Mouse (Mus musculus) ES-E14 (cell line): ENCODE data around the gene Sat2. TPM values are rescaled to one million over a fixed set of nuclear protein-coding genes. Genes with fewer than 3 reads are reported as not detected.

Source experiments
- DNase-seq: peaks from one replicate; pipeline ENCODE4 v3.0.0-alpha.2; 2013; ENCODE audit warnings: low read depth, low spot score
- H3K27ac ChIP-seq: 2 replicates; pipeline ENCODE4 v1.5.1; 2012; ENCODE audit warnings: low read depth, mild to moderate bottlenecking, low read length, moderate library complexity, mixed read lengths; ENCODE audit not compliant: poor library complexity, insufficient read depth, severe bottlenecking
- H3K36me3 ChIP-seq: 2 replicates; pipeline ENCODE4 v1.6.1; 2012; ENCODE audit warnings: mild to moderate bottlenecking, low read length, moderate library complexity, mixed read lengths; ENCODE audit not compliant: control insufficient read depth, poor library complexity, insufficient read depth, severe bottlenecking
- H3K4me1 ChIP-seq, 2 experiments: fragments of 150-350 bp in 1 of 2; sonication (generic) in 1 of 2; 2 replicates each; pipeline ENCODE4 v1.6.1; 2012; ENCODE audit warnings: low read length in 2 of 2, mild to moderate bottlenecking in 1 of 2, mixed read lengths in 1 of 2; ENCODE audit not compliant: control insufficient read depth in 2 of 2, insufficient read depth in 2 of 2, poor library complexity in 1 of 2
- H3K4me3 ChIP-seq, 2 experiments: fragments of 150-350 bp in 1 of 2; sonication (generic) in 1 of 2; 2 replicates each; pipeline ENCODE4 v1.5.1; 2012; ENCODE audit warnings: low read length in 2 of 2, low read depth in 1 of 2, mild to moderate bottlenecking in 1 of 2, mixed read lengths in 1 of 2; ENCODE audit not compliant: insufficient read depth in 1 of 2, poor library complexity in 1 of 2, severe bottlenecking in 1 of 2
- H3K9ac ChIP-seq: 2 replicates; pipeline ENCODE4 v1.6.1; 2012; ENCODE audit warnings: low read depth, mild to moderate bottlenecking, low read length, mixed read lengths; ENCODE audit not compliant: poor library complexity, insufficient read depth, severe bottlenecking
- H3K9me3 ChIP-seq: fragments of 150-350 bp; sonication (generic); 2 replicates; pipeline ENCODE4 v1.6.1; 2012; ENCODE audit warnings: low read depth, mild to moderate bottlenecking, low read length; ENCODE audit not compliant: control insufficient read depth, insufficient read depth
- CHD2 ChIP-seq: IDR thresholded peaks from 2 replicates; pipeline ENCODE4 v1.6.1; 2014; ENCODE audit warnings: mild to moderate bottlenecking, low read depth, low read length, inconsistent platforms
- HCFC1 ChIP-seq: IDR thresholded peaks from 2 replicates; pipeline ENCODE4 v1.6.1; 2012; ENCODE audit warnings: low read length, inconsistent platforms, borderline replicate concordance; ENCODE audit not compliant: insufficient read depth
- MAFK ChIP-seq: IDR thresholded peaks from 2 replicates; pipeline ENCODE4 v1.6.1; 2014; ENCODE audit warnings: mild to moderate bottlenecking, low read depth, low read length, inconsistent platforms; ENCODE audit not compliant: insufficient read depth
- ZC3H11A ChIP-seq: IDR thresholded peaks from 2 replicates; pipeline ENCODE4 v1.6.1; 2012; ENCODE audit warnings: low read depth, mild to moderate bottlenecking, inconsistent platforms, low read length, borderline replicate concordance
- ZNF384 ChIP-seq: IDR thresholded peaks from 2 replicates; pipeline ENCODE4 v1.6.1; 2012; ENCODE audit warnings: low read depth, low read length, inconsistent platforms
- in situ Hi-C, 2 experiments: fragments of 600-800 bp; cut with MboI; formaldehyde crosslinking; loops; one replicate each; pipeline ENCODE4 v1.15.1; 2025; ENCODE audit warnings: low sequenced_read_pairs in 2 of 2, inconsistent platforms in 1 of 2; ENCODE audit not compliant: unreplicated experiment in 2 of 2
- total RNA-seq: library from RNA; depleted of rRNA; stranded (reverse); fragments of 300-350 nt; gene quantifications from 2 replicates; pipeline ENCODE4 v1.2.3, GENCODE M21; 2012

Sat2 gene
- total RNA-seq, 1 experiment: 3.6 TPM

DNA sequence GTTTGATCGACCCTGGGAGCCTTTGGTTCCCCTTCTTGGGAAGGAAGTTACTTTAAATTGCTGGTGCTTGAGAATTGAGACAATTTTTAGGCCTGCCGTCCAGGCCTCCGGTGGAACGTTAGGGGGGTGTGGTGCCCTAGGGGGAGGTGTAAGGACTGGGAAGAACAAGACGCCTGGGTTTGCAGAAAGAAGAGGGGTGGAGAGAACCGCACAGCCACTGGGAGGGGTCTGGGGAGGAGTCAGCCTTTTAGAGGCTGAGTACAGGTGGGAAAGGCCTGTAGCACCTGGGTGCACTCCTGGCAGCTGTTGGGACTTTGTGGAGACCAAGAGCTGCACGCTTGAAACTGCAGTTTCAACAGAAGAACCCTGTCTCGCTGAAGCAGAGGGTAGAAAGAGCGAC, 32.9 kb downstream of the Sat2 start:
- peak overlapping the region; percentile 71 to 76 for H3K4me3 ChIP-seq
- in situ Hi-C loops: loop anchor here in 1 of 2 experiments (10.0 kb wide), 1 partner anchor 60 kb away; no protein-coding TSS in a partner anchor

DNA sequence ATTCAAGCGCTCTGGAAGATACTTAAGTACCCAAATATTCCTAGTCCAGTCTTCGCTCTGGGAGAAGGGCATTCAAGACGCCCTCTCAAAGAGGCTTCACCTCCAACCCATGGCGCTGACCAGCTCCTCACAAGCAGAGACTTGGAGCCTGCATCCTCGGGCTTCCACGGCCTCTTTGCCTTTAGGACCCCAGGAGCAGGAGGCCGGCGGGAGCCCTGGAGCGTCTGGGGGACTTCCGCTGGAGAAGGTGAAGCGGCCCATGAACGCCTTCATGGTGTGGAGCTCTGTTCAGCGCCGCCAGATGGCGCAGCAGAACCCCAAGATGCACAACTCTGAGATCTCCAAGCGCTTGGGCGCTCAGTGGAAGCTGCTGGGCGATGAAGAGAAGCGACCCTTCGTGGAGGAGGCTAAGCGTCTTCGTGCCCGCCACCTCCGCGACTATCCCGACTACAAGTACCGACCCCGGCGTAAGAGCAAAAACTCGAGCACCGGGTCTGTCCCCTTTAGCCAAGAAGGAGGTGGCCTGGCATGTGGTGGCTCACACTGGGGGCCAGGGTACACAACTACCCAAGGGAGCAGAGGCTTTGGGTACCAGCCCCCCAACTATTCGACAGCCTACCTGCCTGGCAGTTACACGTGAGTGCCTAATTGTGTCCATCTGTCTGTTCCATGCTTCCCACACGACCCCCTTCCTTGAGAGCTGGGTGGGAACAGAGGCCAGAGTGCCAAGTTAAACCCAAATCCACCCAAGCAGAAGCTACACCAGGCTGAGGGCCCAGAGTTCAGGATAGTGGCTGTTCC, 33.6 kb downstream of the Sat2 start, which contains the start of gene Sox15:
TSS of gene Sox15 (plus strand) at position 51 of the 801 bp plus-strand sequence.
- no peaks in the 10 kb centered on the region for H3K9me3 ChIP-seq

More for the DNA sequence above, 32.9 kb downstream of the Sat2 start:
- peak overlapping the region; percentile 88 for H3K27ac ChIP-seq
- peaks cover 3 to 17% of the 10 kb centered on the region in 2 experiments; a peak in 3 of 4 replicates for H3K4me1 ChIP-seq
- DNase-seq: peak; percentile 71
- H3K9me3 ChIP-seq: no peaks in the 10 kb centered on the region
- peak overlapping the region; percentile 78 for H3K9ac ChIP-seq
- peaks cover 55% of the 10 kb centered on the region for H3K36me3 ChIP-seq
- TF ChIP-seq MAFK (no peak), CHD2 (no peak), ZC3H11A (no peak), ZNF384 (no peak), HCFC1 (no peak)

DNA sequence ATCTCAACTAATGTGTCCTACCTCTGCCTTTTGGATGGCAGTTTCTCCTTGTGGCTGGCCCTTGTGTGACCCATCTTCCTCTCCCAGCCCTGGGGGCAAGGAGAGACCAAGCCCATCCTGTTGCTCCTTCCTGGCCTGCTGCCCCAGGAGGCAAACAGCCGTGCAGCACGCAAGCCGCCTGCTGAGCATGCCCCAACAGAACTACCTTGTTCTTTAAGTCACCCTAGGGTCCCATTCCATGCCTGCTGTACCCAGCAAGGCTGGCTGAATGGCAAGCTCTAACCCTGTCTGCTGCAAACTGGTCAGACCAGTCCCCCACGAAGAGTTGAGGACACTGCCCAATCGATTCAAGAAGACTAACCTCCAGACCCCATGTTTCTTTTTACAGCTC, 34.2 kb downstream of the Sat2 start:
- in situ Hi-C loops: loop anchor here in 1 of 2 experiments (10.0 kb wide), 1 partner anchor 59 kb away; no protein-coding TSS in a partner anchor
- H3K4me1 ChIP-seq: peaks cover 3 to 14% of the 10 kb centered on the region in 2 experiments; a peak in 3 of 4 replicates
- no peak for TF ChIP-seq ZC3H11A
- TF ChIP-seq CHD2: no peak
- TF ChIP-seq ZNF384: no peak
- no peak for TF ChIP-seq MAFK
- no peak for TF ChIP-seq HCFC1
- no peak for DNase-seq
- peak overlapping the region; percentile 71 to 76 for H3K4me3 ChIP-seq
- peak overlapping the region; percentile 81 for H3K9ac ChIP-seq
- H3K27ac ChIP-seq: peak overlapping the region; percentile 88; the same call in 1 of the 2 replicates
- H3K36me3 ChIP-seq: peaks cover 44% of the 10 kb centered on the region
- no peaks in the 10 kb centered on the region for H3K9me3 ChIP-seq

More for the DNA sequence above, 33.6 kb downstream of the Sat2 start, which contains the start of gene Sox15:
- Histone ChIP-seq H3K27ac (peak within 1 kb of the TSS; percentile 88), H3K4me3 (peak within 1 kb of the TSS; percentile 71 to 76), H3K9ac (peak within 1 kb of the TSS; percentile 81), H3K36me3 (peaks cover 50% of the 10 kb centered on the region), H3K4me1 (peaks cover 3 to 17% of the 10 kb centered on the region in 2 experiments; a peak in 3 of 4 replicates)
- TF ChIP-seq ZC3H11A: 0 out of 2 replicates have a peak, but pooled peaks have one; percentile 3
- TF ChIP-seq HCFC1: no peak
- TF ChIP-seq CHD2: no peak
- TF ChIP-seq ZNF384: no peak
- no peak for TF ChIP-seq MAFK
- in situ Hi-C loops: loop anchor here in 1 of 2 experiments (10.0 kb wide), 1 partner anchor 59 kb away; no protein-coding TSS in a partner anchor
- DNase-seq: no peak

DNA sequence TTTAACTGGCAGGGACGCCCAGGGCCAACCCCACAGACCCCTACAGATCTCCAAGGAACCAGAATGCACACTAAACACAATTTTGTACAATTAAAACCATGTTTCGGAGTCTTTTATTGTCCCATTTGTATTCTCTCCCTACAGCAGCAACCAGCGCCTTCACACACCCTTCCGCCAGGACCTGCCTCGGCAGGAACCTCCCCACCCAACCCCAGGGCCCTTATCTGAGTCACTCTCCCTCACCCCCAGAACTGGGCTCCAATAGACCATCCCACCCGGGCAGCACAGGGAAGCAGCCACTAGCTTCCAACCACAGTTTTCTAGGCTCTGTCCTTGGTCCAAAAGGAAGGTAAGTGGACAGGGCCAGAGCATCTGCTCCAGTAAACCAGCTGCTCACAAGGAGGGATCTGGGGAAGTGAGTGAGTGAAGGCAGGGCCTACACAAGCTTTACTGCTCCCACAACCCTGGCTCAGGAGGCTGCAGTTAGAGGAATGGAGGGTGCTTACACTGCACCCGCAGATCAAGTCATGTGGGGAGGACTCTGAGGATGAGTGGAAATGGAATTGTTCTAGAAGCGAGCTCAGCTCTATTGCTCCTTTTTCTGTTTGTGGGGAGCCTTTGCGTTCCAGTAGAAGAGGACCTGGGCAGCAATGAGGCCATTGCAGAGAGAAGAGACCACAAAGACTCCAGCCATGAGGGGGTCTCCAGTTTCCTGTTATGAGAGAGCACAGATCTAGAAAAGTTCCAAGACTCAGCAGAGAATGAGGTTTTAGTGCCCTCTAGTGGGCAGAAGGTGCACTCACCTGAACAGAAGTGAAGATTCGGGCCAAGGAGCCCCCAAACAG, 35.0 kb downstream of the Sat2 start:
- Histone ChIP-seq H3K4me1 (peaks cover 3 to 14% of the 10 kb centered on the region in 2 experiments; a peak in 3 of 4 replicates), H3K9me3 (no peaks in the 10 kb centered on the region), H3K9ac (peak overlapping the region; percentile 81; the same call in 1 of the 2 replicates), H3K36me3 (peaks cover 37% of the 10 kb centered on the region), H3K27ac (peak overlapping the region; percentile 88), H3K4me3 (peak overlapping the region; percentile 71 to 76; a peak in 3 of 4 replicates)
- in situ Hi-C loops: loop anchor here in 1 of 2 experiments (10.0 kb wide), 1 partner anchor 58 kb away; no protein-coding TSS in a partner anchor
- TF ChIP-seq ZC3H11A (peak; percentile 17; the same call in 1 of the 2 replicates), ZNF384 (no peak), CHD2 (no peak)
- DNase-seq: no peak
